In the genomic region with DNA sequence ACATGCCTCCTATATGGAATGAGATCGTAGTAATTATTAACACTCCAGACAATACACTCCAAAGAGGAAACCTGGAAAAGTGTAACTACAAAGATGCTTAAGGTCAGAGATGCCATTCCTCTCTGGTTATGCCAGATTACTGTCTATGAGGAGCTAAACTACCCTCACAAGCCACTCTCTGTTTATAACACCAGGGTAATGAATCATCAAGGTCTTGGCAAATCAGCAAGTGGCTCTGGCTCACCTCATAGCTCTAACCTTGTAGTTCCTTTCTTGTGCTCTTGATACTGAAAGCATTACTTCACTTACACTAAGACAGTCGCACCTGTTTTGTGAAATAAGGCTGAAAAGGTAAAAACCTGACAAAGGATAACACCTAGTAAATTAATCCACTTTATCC, we compare ENCODE assay signal across 27 mouse cellular contexts. TPM values are rescaled to one million over a fixed set of nuclear protein-coding genes. Genes with fewer than 3 reads are reported as not detected.
"Had no signal": no experiment of that assay in that cellular context is flagged by ENCODE, and none has a peak within 500 bp of the region (broad histone marks: within the 10 kb centered on the region; RNA-seq: fewer than 3 reads in every experiment).

No protein-coding gene starts in this region.

- H3K27ac ChIP-seq: kidney, embryonic 15.5 days; layer of hippocampus, adult 2 months; left cerebral cortex, adult 2 months; limb, embryonic 12.5 days; limb, embryonic 15.5 days; liver, embryonic 12.5 days; liver, embryonic 15.5 days; lung, embryonic 15.5 days; midbrain, embryonic 10.5 days; midbrain, embryonic 13.5 days; neural tube, embryonic 13.5 days had no signal

- H3K9ac ChIP-seq: kidney, embryonic 15.5 days; limb, embryonic 12.5 days; limb, embryonic 15.5 days; liver, embryonic 12.5 days; liver, embryonic 15.5 days; lung, embryonic 15.5 days; midbrain, embryonic 13.5 days; neural tube, embryonic 13.5 days had no signal

- ATAC-seq: intestine, postnatal 0 days; liver, embryonic 12.5 days; midbrain, embryonic 13.5 days; midbrain, embryonic 16.5 days had no signal

- H3K4me2 ChIP-seq: kidney, embryonic 15.5 days; limb, embryonic 12.5 days; limb, embryonic 15.5 days; liver, embryonic 12.5 days; liver, embryonic 15.5 days; lung, embryonic 15.5 days; midbrain, embryonic 13.5 days; neural tube, embryonic 13.5 days had no signal

- DNase-seq: kidney, postnatal 4 days; layer of hippocampus, adult 9-11 months; left cerebral cortex, postnatal 4 days; lung, adult 18-20 months; lung, postnatal 10 days; lung, postnatal 36 days; thymus, adult 2 months; thymus, postnatal 14 days; thymus, postnatal 4 days had no signal

- H3K27me3 ChIP-seq: kidney, embryonic 15.5 days; limb, embryonic 12.5 days; limb, embryonic 15.5 days; liver, embryonic 12.5 days; liver, embryonic 15.5 days; lung, embryonic 15.5 days; megakaryocyte, embryonic 14.5 days; midbrain, embryonic 13.5 days; neural tube, embryonic 13.5 days had no signal

- H3K4me3 ChIP-seq: kidney, embryonic 15.5 days; layer of hippocampus, adult 2 months; left cerebral cortex, adult 2 months; limb, embryonic 12.5 days; limb, embryonic 15.5 days; liver, embryonic 12.5 days; liver, embryonic 15.5 days; lung, embryonic 15.5 days; megakaryocyte, embryonic 14.5 days; midbrain, embryonic 10.5 days; midbrain, embryonic 13.5 days; myocyte; neural tube, embryonic 13.5 days had no signal

- H3K9me3 ChIP-seq: kidney, embryonic 15.5 days; limb, embryonic 12.5 days; limb, embryonic 15.5 days; liver, embryonic 12.5 days; liver, embryonic 15.5 days; lung, embryonic 15.5 days; megakaryocyte, embryonic 14.5 days; midbrain, embryonic 10.5 days; midbrain, embryonic 13.5 days; neural tube, embryonic 13.5 days had no signal

- H3K36me3 ChIP-seq: kidney, embryonic 15.5 days; limb, embryonic 12.5 days; limb, embryonic 15.5 days; liver, embryonic 12.5 days; liver, embryonic 15.5 days; lung, embryonic 15.5 days; midbrain, embryonic 10.5 days; midbrain, embryonic 13.5 days; neural tube, embryonic 13.5 days had no signal

- H3K4me1 ChIP-seq: kidney, embryonic 15.5 days; limb, embryonic 12.5 days; limb, embryonic 15.5 days; liver, embryonic 12.5 days; liver, embryonic 15.5 days; lung, embryonic 15.5 days; megakaryocyte, embryonic 14.5 days; midbrain, embryonic 10.5 days; midbrain, embryonic 13.5 days; neural tube, embryonic 13.5 days had no signal

RNA-seq across cellular contexts. Expression of a gene that starts 17.5 kb away (rescaled TPM):
- total RNA-seq: monocyte, adult 5-6 weeks had no signal
- polyA plus RNA-seq: myocyte; small intestine, adult 2 months; spleen, adult 2 months had no signal
